Comparison of ENCODE assay signal across 17 mouse cellular contexts in genomic region chr19:18647775-18648557, GRCm38 (mm10). TPM values are rescaled to one million over a fixed set of nuclear protein-coding genes. Genes with fewer than 3 reads are reported as not detected.
DNase-seq lines count a peak whose midpoint lies in the region; TF ChIP-seq lines count a peak whose summit lies in the region.
"Had no signal": no experiment of that assay in that cellular context is flagged by ENCODE, and none has a peak within 500 bp of the region (broad histone marks: within the 10 kb centered on the region; RNA-seq: fewer than 3 reads in every experiment).

No protein-coding gene starts in this region.

- dilution Hi-C loops in CH12.LX (cut with MboI; ENCODE audit: extremely low pct_ligation_motif_present, extremely low pct_unique_long_range_greater_than_20kb, low sequenced_read_pairs): no loop called here

- H3K36me3 ChIP-seq in heart, adult 2 months (ENCODE audit: control insufficient read depth, insufficient read depth, low read length): no peaks in the 10 kb centered on the region; the same call in 1 of the 2 replicates
- H3K36me3 ChIP-seq in CH12.LX (replicated peaks in 1 of 2; ENCODE audit: control insufficient read depth in 1 of 2, insufficient read depth in 1 of 2, low read length in 1 of 2): peaks cover 11 to 14% of the 10 kb centered on the region in 2 experiments
- H3K36me3 ChIP-seq: hindbrain, embryonic 10.5 days; limb, embryonic 15.5 days; midbrain, embryonic 13.5 days; neural tube, embryonic 13.5 days had no signal

- no peak overlapping the region for H3K9ac ChIP-seq in heart, adult 2 months (ENCODE audit: low read depth, low read length)
- H3K9ac ChIP-seq in CH12.LX (ENCODE audit: insufficient read depth, low read depth): peak overlapping the region; percentile 41; the same call in 1 of the 2 replicates
- H3K9ac ChIP-seq: embryonic facial prominence, embryonic 13.5 days; limb, embryonic 15.5 days; midbrain, embryonic 13.5 days; neural tube, embryonic 13.5 days had no signal

- H3K27me3 ChIP-seq in heart, adult 2 months (ENCODE audit: control insufficient read depth, insufficient read depth, low read length): no peaks in the 10 kb centered on the region
- H3K27me3 ChIP-seq in CH12.LX (replicated peaks): no peaks in the 10 kb centered on the region
- H3K27me3 ChIP-seq: embryonic facial prominence, embryonic 13.5 days; limb, embryonic 15.5 days; midbrain, embryonic 13.5 days; neural tube, embryonic 13.5 days had no signal

- H3K4me2 ChIP-seq in CH12.LX (ENCODE audit: insufficient read depth, low read depth, poor library complexity, severe bottlenecking): peak overlapping the region; percentile 59
- H3K4me2 ChIP-seq: embryonic facial prominence, embryonic 13.5 days; limb, embryonic 15.5 days; midbrain, embryonic 13.5 days; neural tube, embryonic 13.5 days had no signal

- peak in 1 of 2 experiments; percentile 27 for DNase-seq in heart, adult 2 months
- no peak for DNase-seq in heart, postnatal 14 days
- DNase-seq in CH12.LX (ENCODE audit: extremely low read depth): no peak
- DNase-seq in gastrocnemius, postnatal 14 days: peak; percentile 28
- DNase-seq in heart, postnatal 10 days: peak; percentile 38 to 51
- no peak for DNase-seq in urinary bladder, postnatal 25 days (ENCODE audit: low spot score)
- no peak for DNase-seq in cerebellum, postnatal 14 days
- no peak for DNase-seq in kidney, postnatal 4 days
- DNase-seq: cerebellum, adult 9-10 months; kidney, adult 11 months; right cerebral cortex, adult 18-20 months; thymus, postnatal 25 days had no signal

- TF ChIP-seq POLR2A in heart, adult 2 months (IDR thresholded peaks at IDR 0.05; ENCODE audit: insufficient read depth, low read depth, low read length): peak; percentile 24; the same call in 1 of the 2 replicates
- TF ChIP-seq POLR2A in CH12.LX (IDR thresholded peaks at IDR 0.05; ENCODE audit: low read depth, low read length): no peak

- intact Hi-C loops in heart, adult 2 months (cut with DNase I): no loop called here
- intact Hi-C loops in heart, postnatal 14 days (cut with DNase I): no loop called here
- intact Hi-C loops in gastrocnemius, postnatal 14 days (cut with DNase I; ENCODE audit: low total_unique reads): no loop called here
- intact Hi-C loops in heart, postnatal 10 days (cut with DNase I): no loop called here

- in situ Hi-C loops in CH12.LX (cut with MboI; ENCODE audit: low pct_ligation_motif_present, low pct_unique_long_range_greater_than_20kb, low sequenced_read_pairs): no loop called here

- no peak overlapping the region for H3K4me3 ChIP-seq in heart, adult 2 months
- H3K4me3 ChIP-seq in CH12.LX (replicated peaks in 1 of 3; ENCODE audit: low read depth in 2 of 3, low read length in 2 of 3, poor library complexity in 1 of 3): no peak overlapping the region
- H3K4me3 ChIP-seq: embryonic facial prominence, embryonic 13.5 days; hindbrain, embryonic 10.5 days; limb, embryonic 15.5 days; midbrain, embryonic 13.5 days; neural tube, embryonic 13.5 days had no signal

- WGBS in heart, adult 2 months: 65% methylated on average over 9 of the region's 9 CpGs

- no peak for TF ChIP-seq EP300 in heart, adult 2 months (IDR thresholded peaks at IDR 0.05; ENCODE audit: insufficient read depth, low read depth, low read length)
- no peak for TF ChIP-seq EP300 in CH12.LX (IDR thresholded peaks at IDR 0.05; ENCODE audit: low read length)

- no peaks in the 10 kb centered on the region for H3K9me3 ChIP-seq in CH12.LX (replicated peaks; ENCODE audit: low read length)
- H3K9me3 ChIP-seq: embryonic facial prominence, embryonic 13.5 days; hindbrain, embryonic 10.5 days; limb, embryonic 15.5 days; midbrain, embryonic 13.5 days; neural tube, embryonic 13.5 days had no signal

- no peak for TF ChIP-seq RAD21 in CH12.LX (IDR thresholded peaks at IDR 0.05; ENCODE audit: low read depth, low read length)

- no peaks in the 10 kb centered on the region for H3K79me2 ChIP-seq in heart, adult 2 months (replicated peaks; ENCODE audit: control insufficient read depth, insufficient read depth, low read length)
- H3K79me2 ChIP-seq in CH12.LX (replicated peaks; ENCODE audit: control insufficient read depth, extremely low read depth, insufficient read depth, poor library complexity, severe bottlenecking): no peaks in the 10 kb centered on the region

- TF ChIP-seq CTCF in heart, adult 2 months (IDR thresholded peaks at IDR 0.05): no peak
- TF ChIP-seq CTCF in CH12.LX (conservative IDR thresholded peaks at IDR 0.05 in 1 of 2, IDR thresholded peaks at IDR 0.05 in 1 of 2; ENCODE audit: low read depth in 2 of 2, low read length in 2 of 2): no peak

- no peaks in the 10 kb centered on the region; the same call in 1 of the 2 replicates for H3K4me1 ChIP-seq in heart, adult 2 months (ENCODE audit: control insufficient read depth, insufficient read depth, low read length)
- H3K4me1 ChIP-seq in CH12.LX (ENCODE audit: control insufficient read depth in 1 of 2, insufficient read depth in 2 of 2): peaks cover 19 to 49% of the 10 kb centered on the region in 2 experiments
- H3K4me1 ChIP-seq: embryonic facial prominence, embryonic 13.5 days; limb, embryonic 15.5 days; neural tube, embryonic 13.5 days had no signal

- H3K27ac ChIP-seq in heart, adult 2 months: peak overlapping the region; percentile 51
- H3K27ac ChIP-seq in CH12.LX (ENCODE audit: insufficient read depth, low read depth): no peak overlapping the region
- H3K27ac ChIP-seq: embryonic facial prominence, embryonic 13.5 days; hindbrain, embryonic 10.5 days; limb, embryonic 15.5 days; midbrain, embryonic 13.5 days; neural tube, embryonic 13.5 days had no signal

TF ChIP-seq in CH12.LX, 34 proteins besides CTCF, POLR2A, EP300 and RAD21:
- TF ChIP-seq ZKSCAN1 (IDR thresholded peaks at IDR 0.05; ENCODE audit: borderline replicate concordance, low read depth, low read length): no peak

RNA-seq across cellular contexts. Expression of gene Nmrk1, which starts 16.2 kb away (rescaled TPM):
- 1 to 10 TPM; 2.3 to 2.5 TPM for total RNA-seq in heart, adult 2 months (2021)
- polyA plus RNA-seq in heart, adult 2 months (2012; rRNA removed): 5.4 and 9.7 TPM in 2 replicates
- 1 to 10 TPM; 3.9 to 4.0 TPM for total RNA-seq in heart, postnatal 14 days (2021)
- 9.1 and 9.8 TPM in 2 replicates for total RNA-seq in CH12.LX (2012; rRNA removed)
- 10.1 and 10.2 TPM in 2 replicates for total RNA-seq in CH12.LX (2014; rRNA removed)
- polyA plus RNA-seq in CH12.LX (2012; ENCODE audit: insufficient read length, low read depth): 7.5 and 9.7 TPM in 2 replicates
- 1 to 10 TPM; 2.4 to 3.6 TPM for total RNA-seq in gastrocnemius, postnatal 14 days (2021)
- 1 to 10 TPM; 3.3 TPM for total RNA-seq in heart, postnatal 10 days (2021)

RNA-seq across cellular contexts. Expression of gene Ostf1, which starts 16.3 kb away (rescaled TPM):
- total RNA-seq in heart, adult 2 months (2021): 10 to 100 TPM; 35.3 to 37.6 TPM
- 29.5 and 31.5 TPM in 2 replicates for polyA plus RNA-seq in heart, adult 2 months (2012; rRNA removed)
- total RNA-seq in heart, postnatal 14 days (2021): 10 to 100 TPM; 46.5 to 52.2 TPM
- total RNA-seq in CH12.LX (2012; rRNA removed) (122 and 131 TPM in 2 replicates), CH12.LX (2014; rRNA removed) (175 and 188 TPM in 2 replicates)
- polyA plus RNA-seq in CH12.LX (2012; ENCODE audit: insufficient read length, low read depth): 110 and 125 TPM in 2 replicates
- total RNA-seq in gastrocnemius, postnatal 14 days (2021): 10 to 100 TPM; 32.2 to 36.5 TPM
- total RNA-seq in heart, postnatal 10 days (2021): 10 to 100 TPM; 60.3 to 64.1 TPM

RNA-seq across cellular contexts. Expression of gene Carnmt1, which starts 22.6 kb away (rescaled TPM):
- total RNA-seq in heart, adult 2 months (2021): 10 to 100 TPM; 32.8 to 36.4 TPM
- polyA plus RNA-seq in heart, adult 2 months (2012; rRNA removed): 13.0 and 23.3 TPM in 2 replicates
- 10 to 100 TPM; 23.1 to 24.7 TPM for total RNA-seq in heart, postnatal 14 days (2021)
- total RNA-seq in CH12.LX (2012; rRNA removed): 17.6 and 29.3 TPM in 2 replicates
- 41.7 and 45.0 TPM in 2 replicates for total RNA-seq in CH12.LX (2014; rRNA removed)
- 27.2 and 47.1 TPM in 2 replicates for polyA plus RNA-seq in CH12.LX (2012; ENCODE audit: insufficient read length, low read depth)
- 10 to 100 TPM; 69.3 to 72.8 TPM for total RNA-seq in gastrocnemius, postnatal 14 days (2021)
- 10 to 100 TPM; 21.1 to 23.2 TPM for total RNA-seq in heart, postnatal 10 days (2021)

Comparison
In these comparisons a context has a peak if more than half of its experiments do, and no peak if none do; other contexts are left out.
1. DNase-seq: peak in gastrocnemius, postnatal 14 days (single experiment) and heart, postnatal 10 days (2 of 2); none in heart, postnatal 14 days (0 of 2), CH12.LX (single experiment), urinary bladder, postnatal 25 days (single experiment), cerebellum, postnatal 14 days (0 of 2) and kidney, postnatal 4 days (0 of 2).